Mouse (Mus musculus) retina, adult 2 months (tissue): ENCODE results near the gene R3hcc1l.

ENCODE experiments used
- DNase-seq: peaks from one replicate; pipeline ENCODE4 v3.0.0-alpha.2; 2012; ENCODE audit warnings: low read depth, low spot score

The R3hcc1l gene

DNA sequence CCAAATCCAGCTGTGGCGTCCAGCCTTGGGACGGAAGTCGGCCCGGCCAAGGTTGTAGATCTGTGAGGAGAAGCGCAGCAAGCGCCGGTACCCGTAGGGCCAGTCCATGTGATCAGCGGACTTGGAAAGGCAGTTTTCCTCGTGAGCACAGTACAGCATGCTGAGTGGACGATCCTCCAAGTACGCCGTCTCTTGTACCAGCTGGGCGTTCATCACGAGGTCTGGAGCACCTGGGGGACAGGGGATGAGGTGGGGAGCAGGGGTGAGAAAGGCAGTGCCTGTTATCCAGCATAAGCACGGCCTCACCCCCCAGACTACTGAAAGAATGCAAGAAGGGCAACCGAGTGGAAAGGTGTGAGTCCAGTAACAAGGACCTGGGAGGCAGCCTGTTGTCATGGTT is 81.3 kb downstream of the R3hcc1l start:
- DNase-seq: no peak

DNA sequence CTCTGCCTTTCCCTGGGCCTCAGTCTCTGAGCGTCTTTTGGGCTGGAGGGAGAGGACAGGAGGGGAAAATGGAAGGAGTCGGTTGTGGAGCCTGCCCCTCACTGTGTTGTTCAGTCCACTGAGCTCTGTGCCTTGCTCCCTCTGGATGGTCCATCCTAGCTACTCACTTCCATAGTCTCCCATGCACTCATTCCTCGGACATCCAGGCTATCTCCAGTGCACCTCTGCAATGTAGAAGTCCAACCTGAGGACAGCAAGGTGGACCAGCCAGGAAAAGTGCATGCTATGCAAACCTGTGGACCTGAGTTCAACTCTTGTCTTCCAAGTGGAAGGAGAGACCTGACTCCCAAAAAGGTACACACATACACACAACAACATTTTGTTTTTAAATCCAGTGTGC is 82.0 kb downstream of the R3hcc1l start:
- no peak for DNase-seq

DNA sequence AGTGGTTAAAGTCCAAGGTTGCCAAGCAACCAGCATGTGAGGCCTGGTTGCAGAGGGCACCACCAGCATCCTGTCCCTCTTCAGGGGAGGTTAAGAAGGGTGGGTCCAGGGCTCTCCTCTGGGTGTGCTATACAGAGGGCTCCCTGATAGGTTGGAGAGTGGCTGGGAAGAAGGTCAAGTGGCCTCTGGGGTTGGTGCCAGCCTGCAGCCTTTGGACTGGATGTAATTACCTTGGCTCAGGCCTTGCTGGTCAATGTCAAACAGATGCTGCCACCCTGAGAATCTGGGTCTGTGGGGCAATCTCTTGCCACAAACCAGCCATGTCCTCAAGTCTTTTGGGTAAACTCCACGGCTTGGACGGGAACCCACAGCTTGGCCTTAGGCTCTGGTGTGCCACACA is 82.9 kb downstream of the R3hcc1l start:
- DNase-seq: no peak

DNA sequence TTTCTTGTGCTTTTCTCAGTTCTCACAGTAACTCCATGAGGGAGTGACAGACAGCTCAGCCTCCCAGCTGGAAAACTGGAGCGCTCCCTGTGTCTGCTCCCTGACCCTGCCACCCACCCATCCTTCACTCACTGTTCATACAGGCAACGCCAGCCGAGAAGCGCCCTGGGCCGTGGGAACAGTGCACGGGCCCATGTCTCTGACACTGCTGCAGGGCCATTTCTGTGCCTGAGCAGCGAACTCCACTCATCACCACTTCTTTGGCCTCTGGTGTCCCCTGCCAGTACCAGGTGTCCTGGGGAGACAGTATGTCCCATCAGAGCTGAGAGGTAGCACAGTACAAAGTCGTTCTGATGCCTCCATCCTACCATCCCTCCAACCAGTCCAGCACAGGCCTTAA is 83.5 kb downstream of the R3hcc1l start:
- no peak for DNase-seq

DNA sequence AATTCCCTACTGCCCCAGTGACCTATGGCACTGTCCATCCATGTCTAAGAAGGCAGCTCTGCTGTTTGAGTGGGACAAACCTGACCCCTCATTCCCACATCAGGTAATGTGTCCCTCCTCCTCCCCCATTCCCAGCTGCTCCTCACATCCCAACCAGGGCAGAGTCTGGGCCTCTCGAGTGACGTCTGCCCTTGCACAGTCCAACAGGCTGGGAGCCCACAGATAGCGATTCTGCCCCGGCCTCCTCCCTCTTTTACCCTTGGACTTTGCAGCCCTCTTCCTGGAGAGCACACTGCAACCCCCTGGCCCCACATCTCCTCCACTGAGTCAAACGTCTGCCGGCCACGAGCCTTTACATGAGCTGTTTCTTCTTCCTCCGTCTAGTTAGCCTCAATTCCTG is 84.0 kb downstream of the R3hcc1l start:
- no peak for DNase-seq

DNA sequence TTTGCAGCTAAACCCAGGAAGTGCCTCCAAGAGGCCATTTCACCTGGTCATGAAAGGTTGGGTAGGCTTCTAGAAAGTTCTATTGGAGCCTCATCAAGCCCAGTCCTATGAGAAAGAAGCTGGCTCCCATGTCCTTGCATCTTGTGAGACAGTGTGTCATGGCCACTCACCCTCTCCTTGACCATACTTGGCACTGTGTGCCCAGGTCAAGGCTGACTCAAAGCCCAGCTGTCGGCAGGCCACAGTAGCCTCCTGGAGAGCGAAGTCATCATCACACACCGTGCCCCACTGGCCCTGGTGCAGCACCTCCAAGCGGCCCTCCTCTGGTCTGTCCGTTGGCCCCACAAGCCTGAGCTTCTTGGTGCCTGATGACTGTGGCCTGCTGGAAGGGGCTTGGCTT is 89.5 kb downstream of the R3hcc1l start:
- DNase-seq: no peak

DNA sequence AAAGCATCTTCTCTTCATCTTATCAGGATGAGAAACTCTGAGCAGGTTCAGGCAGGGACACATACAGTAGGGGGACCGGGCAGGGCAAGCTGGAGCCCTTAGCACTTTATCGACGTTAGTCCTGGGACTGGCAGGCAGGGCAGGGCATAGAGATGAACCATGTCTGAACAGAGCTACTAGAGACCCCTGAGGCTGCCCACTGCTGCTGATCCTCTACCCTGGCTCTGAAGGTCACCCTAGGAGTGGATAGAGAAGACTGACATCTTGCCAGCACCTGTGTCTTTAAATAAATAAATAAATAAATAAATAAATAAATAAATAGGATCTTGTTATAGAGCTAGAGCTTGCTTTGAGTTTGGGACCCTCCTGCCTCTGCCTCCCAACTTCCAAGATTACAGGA is 91.2 kb downstream of the R3hcc1l start:
- no peak for DNase-seq

DNA sequence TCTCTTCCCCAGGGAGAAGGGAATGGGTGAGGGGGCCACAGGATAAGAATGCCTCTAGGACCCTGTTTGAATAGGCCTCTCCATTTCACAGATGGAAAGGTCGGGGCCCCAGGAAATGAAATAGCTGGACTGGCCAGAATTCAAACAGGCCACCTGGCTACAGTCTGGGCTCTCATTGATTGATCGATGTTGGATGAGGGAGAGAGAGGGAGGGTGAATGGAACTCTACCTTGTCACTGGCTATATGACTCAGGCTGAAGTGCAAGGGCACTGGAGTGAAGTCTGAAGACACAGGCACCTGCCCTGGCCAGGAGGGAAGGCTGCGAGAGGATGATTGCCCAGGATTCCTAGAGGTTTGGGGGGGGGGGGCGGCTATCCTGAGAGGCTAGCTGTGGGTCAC is 93.2 kb downstream of the R3hcc1l start:
- no peak for DNase-seq

DNA sequence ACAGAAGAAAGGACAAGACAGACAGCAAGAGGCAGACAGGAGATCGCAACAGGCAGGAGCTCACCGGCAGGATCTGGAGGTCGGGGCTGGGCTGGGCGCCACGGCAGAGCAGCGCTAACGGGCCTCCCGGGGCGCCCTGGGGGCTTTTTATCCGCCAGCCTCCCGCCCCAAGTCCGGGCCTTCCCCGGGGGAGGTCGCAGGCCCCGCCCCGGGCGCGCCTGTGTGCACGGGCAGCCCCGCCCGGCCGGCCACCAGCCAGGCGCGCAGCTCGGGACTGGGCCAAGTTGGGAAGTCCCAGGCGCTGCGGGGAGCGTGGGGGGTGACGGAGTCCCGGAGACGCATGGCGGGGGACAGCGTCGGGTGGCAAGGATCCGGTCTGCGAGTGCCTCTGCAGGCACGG is 94.1 kb downstream of the R3hcc1l start, which contains the start of gene Loxl4:
Gene Loxl4, minus strand, starts transcription at position 160 of the 400 bp plus-strand sequence.
- DNase-seq: no peak

DNA sequence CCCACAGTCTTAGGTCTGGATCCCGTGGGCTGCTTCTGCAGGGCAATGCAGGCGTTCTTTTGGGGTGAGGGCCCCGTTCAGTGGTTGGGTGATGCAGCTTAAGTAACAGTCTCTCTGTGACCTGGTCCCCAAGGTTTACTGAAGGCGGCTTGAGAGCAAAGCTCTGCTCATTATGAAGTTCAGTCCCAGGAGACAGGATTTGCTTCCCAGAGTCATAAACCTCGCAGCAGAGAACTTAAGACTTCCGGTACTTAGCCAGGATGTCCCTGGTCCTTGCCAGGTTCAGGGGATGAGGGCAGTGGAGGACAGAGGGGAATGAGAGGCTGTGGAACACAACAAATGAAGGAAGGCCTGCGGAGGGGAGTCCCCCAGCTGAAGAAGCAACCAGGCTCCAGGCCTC is 94.6 kb downstream of the R3hcc1l start:
- DNase-seq: no peak

DNA sequence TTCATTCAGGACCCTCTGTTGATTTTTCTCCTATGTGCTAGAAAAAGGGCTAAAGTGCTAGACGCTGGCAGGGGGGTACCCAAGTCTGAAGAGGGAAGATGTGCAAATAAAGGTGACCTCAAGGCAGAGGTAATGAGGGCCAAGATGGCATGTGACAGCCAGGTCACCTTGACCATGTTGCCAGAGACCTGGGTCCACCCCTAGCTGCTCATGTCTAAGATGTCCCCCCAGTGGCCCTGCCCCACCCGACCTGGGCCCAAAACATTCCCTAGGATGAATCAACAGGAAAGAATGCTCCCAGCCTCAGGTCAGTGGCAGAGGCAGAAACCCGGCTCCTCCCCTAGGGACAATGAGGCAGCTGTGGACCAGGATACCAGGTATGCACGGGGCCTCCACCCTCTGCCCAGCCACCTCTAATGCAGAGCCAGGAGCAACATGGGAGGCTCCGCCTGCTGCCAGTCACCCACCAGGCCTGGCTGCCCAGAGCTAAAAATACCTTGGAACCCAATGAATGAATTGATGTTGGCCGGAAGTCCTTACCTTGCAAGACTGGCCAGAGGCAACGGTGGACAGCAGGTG is 95.2 kb downstream of the R3hcc1l start:
- no peak for DNase-seq

DNA sequence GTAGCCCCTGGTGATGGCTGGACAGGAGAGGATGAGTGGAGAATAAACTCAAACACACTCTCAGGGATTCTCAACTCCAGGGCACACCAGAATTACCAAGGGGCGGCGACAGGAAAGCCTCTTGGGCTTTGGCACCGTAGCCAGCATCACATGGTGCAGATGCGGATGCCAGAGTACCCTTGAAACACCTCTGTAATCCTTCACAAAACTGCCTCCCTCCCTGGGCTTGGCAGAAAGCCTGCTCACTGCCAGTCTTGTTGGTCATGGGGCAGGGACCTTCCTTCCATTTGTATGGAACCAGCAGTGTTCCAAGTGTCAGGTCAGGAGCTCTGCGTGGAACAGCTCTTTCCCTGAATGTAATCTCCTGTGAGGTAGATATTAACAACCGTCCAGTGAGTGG is 109.5 kb downstream of the R3hcc1l start:
- no peak for DNase-seq

DNA sequence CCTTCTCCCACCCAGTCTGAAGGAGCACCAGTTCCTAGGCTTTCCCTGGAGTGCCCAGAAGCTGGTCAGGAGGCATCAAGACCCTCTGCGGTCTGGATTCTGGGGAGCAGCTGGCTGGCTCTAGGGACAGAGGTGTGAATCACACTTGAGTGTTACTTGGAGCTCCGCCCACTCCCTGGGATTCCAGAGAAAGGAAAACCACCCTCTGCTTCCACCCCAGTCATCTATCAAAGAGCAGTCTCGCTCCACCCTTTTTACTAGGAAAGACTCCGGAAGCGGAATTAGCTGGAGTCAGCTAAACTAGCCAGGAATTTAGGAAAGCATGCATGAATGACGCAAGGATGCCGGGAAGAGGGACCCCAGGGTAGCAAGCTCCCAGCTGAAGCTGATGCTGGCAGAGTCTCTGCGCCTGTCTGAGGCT is 113.0 kb downstream of the R3hcc1l start:
- no peak for DNase-seq

DNA sequence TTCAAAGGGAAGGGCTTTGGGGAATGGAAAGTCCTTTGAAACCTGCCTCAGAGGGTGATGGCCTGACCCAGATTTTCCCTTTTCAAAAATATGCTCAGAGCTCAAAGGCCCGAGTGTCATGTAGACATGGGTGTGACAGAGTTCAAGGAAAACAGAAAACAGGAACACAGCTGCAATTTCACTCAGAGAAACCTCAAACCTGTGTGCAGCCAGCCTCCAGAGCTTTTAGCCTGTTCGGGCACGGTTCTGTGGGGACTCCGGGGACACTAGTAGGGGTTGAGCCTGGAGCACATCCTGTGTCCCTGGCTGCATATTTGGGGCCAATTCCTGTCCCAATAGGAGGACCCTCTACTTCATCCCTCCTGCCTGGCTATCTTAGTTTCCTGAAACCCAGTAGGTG is 113.7 kb downstream of the R3hcc1l start:
- DNase-seq: no peak

DNA sequence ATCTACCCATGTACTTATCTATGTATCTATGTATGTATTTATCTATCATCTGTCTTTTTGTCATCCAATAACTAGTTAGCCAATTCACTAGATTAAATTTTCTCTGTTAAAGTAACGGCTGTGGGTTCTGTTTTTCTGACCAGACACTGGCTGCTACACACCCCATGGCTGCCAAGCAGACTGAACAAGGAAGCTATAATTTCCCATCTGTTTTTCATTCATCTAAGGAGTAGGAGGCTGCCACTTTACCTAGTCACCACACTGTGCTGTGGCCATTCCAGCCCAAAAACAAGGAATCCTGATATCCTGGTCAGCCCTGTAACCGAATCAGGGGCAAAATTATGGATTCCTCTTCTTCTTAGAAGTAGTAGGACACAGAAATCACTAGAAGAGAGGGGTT is 115.1 kb downstream of the R3hcc1l start:
- DNase-seq: no peak

DNA sequence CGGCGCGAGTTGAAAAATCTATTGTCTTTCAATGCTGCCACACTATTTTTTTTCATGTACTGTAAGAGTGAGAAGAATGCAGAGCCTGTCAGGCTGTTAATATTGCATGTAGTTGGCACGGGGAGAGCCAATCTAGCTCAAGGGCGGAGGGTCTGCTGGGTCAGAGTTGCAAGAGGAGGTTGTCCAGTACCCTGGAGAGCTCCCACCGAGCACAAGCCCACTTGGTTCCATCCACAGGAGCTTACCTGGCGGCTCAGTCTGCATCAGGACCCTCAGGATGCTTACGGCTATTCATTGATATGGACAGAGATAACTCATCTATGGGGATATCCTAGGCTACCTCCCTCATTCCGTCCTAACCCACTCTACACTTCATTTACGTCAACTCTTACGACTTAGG is 118.1 kb downstream of the R3hcc1l start:
- DNase-seq: no peak

DNA sequence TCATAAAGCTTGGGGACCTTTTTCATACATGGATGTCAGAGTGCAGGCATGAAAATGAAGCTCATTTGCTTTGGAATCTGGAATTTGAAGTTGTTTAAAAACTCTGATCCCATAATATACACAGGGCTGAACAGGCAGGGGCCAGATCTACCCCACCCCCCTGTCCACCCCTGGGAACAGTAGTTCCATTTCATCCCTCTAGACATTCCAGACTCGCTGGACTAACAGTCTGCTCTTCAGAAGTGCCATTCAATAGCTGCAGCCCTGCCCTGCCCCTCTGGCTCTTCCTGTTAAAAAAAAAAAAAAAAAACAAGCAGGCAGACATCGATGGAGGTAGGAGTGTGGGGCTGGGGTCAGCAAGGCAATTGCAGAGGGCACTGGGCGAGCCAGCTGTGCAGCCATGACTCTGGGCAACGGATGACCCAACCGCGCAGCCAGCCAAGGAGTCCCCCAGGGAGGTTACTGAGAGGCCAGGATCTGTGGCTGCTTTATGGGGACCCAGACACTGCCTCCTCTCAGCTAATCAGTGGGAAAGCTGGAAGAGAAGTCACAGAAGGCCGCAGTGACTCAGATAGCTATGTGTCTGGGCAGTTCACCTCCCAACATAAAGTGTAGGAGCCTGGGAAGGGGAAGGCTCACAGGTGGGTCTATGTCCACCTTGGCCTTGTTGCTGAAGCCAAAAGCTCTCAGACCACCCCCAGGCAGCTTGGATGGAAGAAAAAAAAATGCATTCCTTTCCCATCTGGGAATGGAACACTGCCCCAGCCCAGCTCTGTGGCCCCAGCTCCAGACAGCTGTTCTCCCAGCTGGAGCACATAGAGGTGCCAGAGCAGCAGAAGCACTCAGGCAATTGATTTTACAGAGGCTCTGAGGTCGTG is 120.3 kb downstream of the R3hcc1l start:
- no peak for DNase-seq

DNA sequence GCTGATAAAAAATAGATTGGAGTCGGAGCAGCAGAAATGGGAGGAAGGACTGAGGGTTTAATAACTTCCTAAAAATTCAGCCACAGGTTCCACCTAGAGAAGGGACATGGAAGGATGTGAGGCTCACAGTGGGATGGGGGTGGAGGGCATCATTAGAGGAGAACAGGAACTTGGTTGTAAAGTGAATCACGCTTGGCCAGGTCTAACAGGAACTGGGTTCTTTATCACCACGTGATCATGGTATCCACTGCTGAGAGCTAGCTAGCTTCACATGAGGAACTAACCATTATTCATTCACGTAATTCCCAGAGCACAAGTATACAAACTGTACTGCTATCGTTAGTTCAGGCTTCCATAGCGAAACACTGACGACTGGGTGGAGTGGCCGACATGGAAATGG is 121.0 kb downstream of the R3hcc1l start:
- DNase-seq: no peak

DNA sequence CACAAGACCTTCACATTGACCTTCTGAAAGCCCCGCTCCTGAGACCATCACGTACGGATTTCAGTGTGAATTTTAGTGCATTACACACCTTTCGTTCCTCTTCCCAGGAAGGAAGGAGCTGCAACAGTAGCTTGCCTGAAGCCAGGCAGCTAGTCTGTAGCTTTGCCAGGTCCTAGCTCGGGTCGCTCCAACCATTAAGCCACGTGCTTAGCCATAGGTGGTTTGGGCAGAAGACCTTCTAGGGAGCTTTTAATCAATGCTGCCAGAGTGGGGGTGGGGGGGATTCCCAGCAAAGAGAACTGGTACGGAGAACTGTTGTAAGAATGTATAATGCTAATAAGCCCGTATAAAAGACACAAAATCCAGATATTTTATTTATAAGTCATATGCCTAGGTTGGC is 121.7 kb downstream of the R3hcc1l start:
- DNase-seq: no peak
